Mouse (Mus musculus): Measurements from ENCODE around the gene Cobl. TPM values are rescaled to one million over a fixed set of nuclear protein-coding genes. Genes with fewer than 3 reads are reported as not detected.
A peak's percentile ranks its signal among the peaks of the same experiment; 100 is the strongest.

Gene Cobl
- polyA plus RNA-seq, 1 experiment from 2014 or later: 42.5 TPM

GRCm38 (mm10) chr11:12416899-12417298, 47.9 kb downstream of the Cobl start:
- Histone ChIP-seq H3K9ac (no peak overlapping the region), H3K36me3 (no peaks in the 10 kb centered on the region), H3K9me3 (replicated peaks) (no peaks in the 10 kb centered on the region), H3K4me1 (replicated peaks) (peaks cover 9% of the 10 kb centered on the region), H3K4me2 (no peak overlapping the region), H3K4me3 (no peak overlapping the region), H3K27me3 (no peaks in the 10 kb centered on the region), H3K27ac (no peak overlapping the region)
- peak; percentile 62; the same call in 1 of the 2 replicates for ATAC-seq (replicated peaks; ENCODE audit: insufficient number of reproducible peaks, insufficient read depth, low FRiP score, low read depth)
- 57% methylated on average over 7 of the region's 7 CpGs for WGBS

GRCm38 (mm10) chr11:12415329-12415728, 49.4 kb downstream of the Cobl start:
- Histone ChIP-seq H3K4me2 (no peak overlapping the region), H3K4me1 (replicated peaks) (peaks cover 5% of the 10 kb centered on the region), H3K36me3 (no peaks in the 10 kb centered on the region), H3K9ac (no peak overlapping the region), H3K27ac (no peak overlapping the region), H3K9me3 (replicated peaks) (no peaks in the 10 kb centered on the region), H3K4me3 (no peak overlapping the region), H3K27me3 (no peaks in the 10 kb centered on the region)
- ATAC-seq (replicated peaks; ENCODE audit: insufficient number of reproducible peaks, insufficient read depth, low FRiP score, low read depth): no peak
- WGBS: 60% methylated on average over 3 of the region's 3 CpGs

GRCm38 (mm10) chr11:12411950-12412349, 52.8 kb downstream of the Cobl start:
- no peak overlapping the region for H3K9ac ChIP-seq
- H3K4me3 ChIP-seq: no peak overlapping the region
- WGBS: 74% methylated on average over 1 of the region's 1 CpGs
- no peak overlapping the region for H3K27ac ChIP-seq
- H3K27me3 ChIP-seq: no peaks in the 10 kb centered on the region
- no peaks in the 10 kb centered on the region for H3K36me3 ChIP-seq
- H3K4me1 ChIP-seq (replicated peaks): peaks cover 5% of the 10 kb centered on the region
- no peak overlapping the region for H3K4me2 ChIP-seq
- H3K9me3 ChIP-seq (replicated peaks): no peaks in the 10 kb centered on the region
- no peak for ATAC-seq (replicated peaks; ENCODE audit: insufficient number of reproducible peaks, insufficient read depth, low FRiP score, low read depth)

- Histone ChIP-seq H3K9me3 (replicated peaks) (no peaks in the 10 kb centered on the region), H3K4me3 (no peak overlapping the region), H3K9ac (no peak overlapping the region), H3K4me2 (no peak overlapping the region), H3K27ac (no peak overlapping the region), H3K27me3 (no peaks in the 10 kb centered on the region), H3K4me1 (replicated peaks) (peaks cover 4% of the 10 kb centered on the region), H3K36me3 (no peaks in the 10 kb centered on the region)
- WGBS: 85% methylated on average over 4 of the region's 4 CpGs
- ATAC-seq (replicated peaks; ENCODE audit: insufficient number of reproducible peaks, insufficient read depth, low FRiP score, low read depth): no peak
These were observed 53.5 kb downstream of the Cobl start for GRCm38 (mm10) chr11:12411075-12411807.

- H3K4me3 ChIP-seq: no peak overlapping the region
- no peaks in the 10 kb centered on the region for H3K36me3 ChIP-seq
- no peak for ATAC-seq (replicated peaks; ENCODE audit: insufficient number of reproducible peaks, insufficient read depth, low FRiP score, low read depth)
- H3K27me3 ChIP-seq: no peaks in the 10 kb centered on the region
- 0 out of 2 replicates have a peak overlapping the region, but pooled peaks have one; percentile 16 for H3K4me2 ChIP-seq
- 35% methylated on average over 4 of the region's 4 CpGs for WGBS
- H3K9me3 ChIP-seq (replicated peaks): no peaks in the 10 kb centered on the region
- no peak overlapping the region for H3K9ac ChIP-seq
- H3K27ac ChIP-seq: no peak overlapping the region
- H3K4me1 ChIP-seq (replicated peaks): peaks cover 4% of the 10 kb centered on the region
These were observed 55.3 kb downstream of the Cobl start for GRCm38 (mm10) chr11:12409463-12409862.

- no peaks in the 10 kb centered on the region for H3K27me3 ChIP-seq
- no peak overlapping the region for H3K27ac ChIP-seq
- ATAC-seq (replicated peaks; ENCODE audit: insufficient number of reproducible peaks, insufficient read depth, low FRiP score, low read depth): no peak
- no peaks in the 10 kb centered on the region for H3K9me3 ChIP-seq (replicated peaks)
- no peak overlapping the region for H3K4me3 ChIP-seq
- H3K4me2 ChIP-seq: no peak overlapping the region
- 81% methylated on average over 6 of the region's 6 CpGs for WGBS
- H3K36me3 ChIP-seq: no peaks in the 10 kb centered on the region
- H3K4me1 ChIP-seq (replicated peaks): peaks cover 6% of the 10 kb centered on the region
- H3K9ac ChIP-seq: no peak overlapping the region
These were observed 56.9 kb downstream of the Cobl start for GRCm38 (mm10) chr11:12407834-12408233.

GRCm38 (mm10) chr11:12399903-12400302, 64.9 kb downstream of the Cobl start:
- H3K4me2 ChIP-seq: no peak overlapping the region
- H3K9me3 ChIP-seq (replicated peaks): no peaks in the 10 kb centered on the region
- no peak overlapping the region for H3K4me3 ChIP-seq
- H3K9ac ChIP-seq: no peak overlapping the region
- H3K4me1 ChIP-seq (replicated peaks): peaks cover 14% of the 10 kb centered on the region
- no peak overlapping the region for H3K27ac ChIP-seq
- no peaks in the 10 kb centered on the region for H3K27me3 ChIP-seq
- no peaks in the 10 kb centered on the region for H3K36me3 ChIP-seq
- no peak for ATAC-seq (replicated peaks; ENCODE audit: insufficient number of reproducible peaks, insufficient read depth, low FRiP score, low read depth)
- 78% methylated on average over 2 of the region's 2 CpGs for WGBS

- Histone ChIP-seq H3K9ac (no peak overlapping the region), H3K27ac (peak overlapping the region; percentile 33; the same call in 1 of the 2 replicates), H3K4me2 (no peak overlapping the region), H3K4me1 (replicated peaks) (peaks cover 21% of the 10 kb centered on the region), H3K36me3 (no peaks in the 10 kb centered on the region), H3K4me3 (no peak overlapping the region), H3K9me3 (replicated peaks) (no peaks in the 10 kb centered on the region), H3K27me3 (no peaks in the 10 kb centered on the region)
- ATAC-seq (replicated peaks; ENCODE audit: insufficient number of reproducible peaks, insufficient read depth, low FRiP score, low read depth): peak; percentile 29; the same call in 1 of the 2 replicates
These were observed 68.6 kb downstream of the Cobl start for GRCm38 (mm10) chr11:12396196-12396595.

GRCm38 (mm10) chr11:12394701-12395100, 70.1 kb downstream of the Cobl start:
- Histone ChIP-seq H3K27ac (peak overlapping the region; percentile 46), H3K4me3 (no peak overlapping the region), H3K9me3 (replicated peaks) (no peaks in the 10 kb centered on the region), H3K9ac (no peak overlapping the region), H3K36me3 (no peaks in the 10 kb centered on the region), H3K4me1 (replicated peaks) (peaks cover 21% of the 10 kb centered on the region), H3K4me2 (no peak overlapping the region), H3K27me3 (no peaks in the 10 kb centered on the region)
- ATAC-seq (replicated peaks; ENCODE audit: insufficient number of reproducible peaks, insufficient read depth, low FRiP score, low read depth): no peak
- 52% methylated on average over 1 of the region's 1 CpGs for WGBS

- H3K36me3 ChIP-seq: no peaks in the 10 kb centered on the region
- H3K27me3 ChIP-seq: no peaks in the 10 kb centered on the region
- H3K4me1 ChIP-seq (replicated peaks): peaks cover 21% of the 10 kb centered on the region
- H3K4me2 ChIP-seq: no peak overlapping the region
- 33% methylated on average over 3 of the region's 3 CpGs for whole genome bisulfite sequencing
- no peaks in the 10 kb centered on the region for H3K9me3 ChIP-seq (replicated peaks)
- H3K27ac ChIP-seq: peak overlapping the region; percentile 46
- peak; percentile 82 for ATAC-seq (replicated peaks; ENCODE audit: insufficient number of reproducible peaks, insufficient read depth, low FRiP score, low read depth)
- no peak overlapping the region for H3K9ac ChIP-seq
- H3K4me3 ChIP-seq: no peak overlapping the region
These were observed 70.6 kb downstream of the Cobl start for GRCm38 (mm10) chr11:12394151-12394550.

- Histone ChIP-seq H3K4me3 (no peak overlapping the region), H3K4me1 (replicated peaks) (peaks cover 19% of the 10 kb centered on the region), H3K36me3 (no peaks in the 10 kb centered on the region), H3K9ac (no peak overlapping the region), H3K27me3 (no peaks in the 10 kb centered on the region), H3K27ac (peak overlapping the region; percentile 1; the same call in 1 of the 2 replicates), H3K9me3 (replicated peaks) (no peaks in the 10 kb centered on the region), H3K4me2 (no peak overlapping the region)
- no peak for ATAC-seq (replicated peaks; ENCODE audit: insufficient number of reproducible peaks, insufficient read depth, low FRiP score, low read depth)
- WGBS: 36% methylated on average over 2 of the region's 2 CpGs
These were observed 79.9 kb downstream of the Cobl start for GRCm38 (mm10) chr11:12384826-12385225.

- Histone ChIP-seq H3K27me3 (no peaks in the 10 kb centered on the region), H3K4me2 (no peak overlapping the region), H3K4me1 (replicated peaks) (peaks cover 19% of the 10 kb centered on the region), H3K27ac (no peak overlapping the region), H3K9me3 (replicated peaks) (no peaks in the 10 kb centered on the region), H3K36me3 (no peaks in the 10 kb centered on the region), H3K9ac (no peak overlapping the region), H3K4me3 (no peak overlapping the region)
- 45% methylated on average over 4 of the region's 4 CpGs for WGBS
- no peak for ATAC-seq (replicated peaks; ENCODE audit: insufficient number of reproducible peaks, insufficient read depth, low FRiP score, low read depth)
These were observed 81.8 kb downstream of the Cobl start for GRCm38 (mm10) chr11:12382991-12383390.

Data from heart, embryonic 15.5 days (tissue).